Mouse (Mus musculus) heart, embryonic 13.5 days (tissue): Measurements from ENCODE around the gene Dok1. TPM values are rescaled to one million over a fixed set of nuclear protein-coding genes. Genes with fewer than 3 reads are reported as not detected.

Source experiments
- ATAC-seq: fragments of 200-750 bp; cut with Nextera tagmentation; 2 replicates; pipeline ENCODE4 v1.8.0; 2017; ENCODE audit warnings: moderate TSS enrichment; ENCODE audit not compliant: insufficient number of reproducible peaks, low FRiP score, low TSS enrichment; ENCODE audit errors: extremely low read depth
- H3K27ac ChIP-seq: fragments of 300-500 bp; sonication (generic); replicated peaks from 2 replicates; pipeline ENCODE4 v1.5.1; 2015; ENCODE audit warnings: moderate library complexity, mild to moderate bottlenecking, inconsistent platforms
- H3K27me3 ChIP-seq: fragments of 300-500 bp; sonication (generic); replicated peaks from 2 replicates; pipeline ENCODE4 v1.6.1; 2015; ENCODE audit warnings: mild to moderate bottlenecking, inconsistent platforms
- H3K36me3 ChIP-seq: fragments of 300-500 bp; sonication (generic); 2 replicates; pipeline ENCODE4 v1.6.1; 2015; ENCODE audit warnings: mild to moderate bottlenecking, inconsistent platforms
- H3K4me1 ChIP-seq: fragments of 300-500 bp; sonication (generic); 2 replicates; pipeline ENCODE4 v1.6.1; 2015; ENCODE audit warnings: inconsistent platforms
- H3K4me2 ChIP-seq: fragments of 300-500 bp; sonication (generic); 2 replicates; pipeline ENCODE4 v1.6.1; 2015; ENCODE audit warnings: inconsistent platforms, mild to moderate bottlenecking, moderate library complexity
- H3K4me3 ChIP-seq: fragments of 300-500 bp; sonication (generic); 2 replicates; pipeline ENCODE4 v1.5.1; 2015; ENCODE audit warnings: moderate library complexity, mild to moderate bottlenecking, inconsistent platforms
- H3K9ac ChIP-seq: fragments of 300-500 bp; sonication (generic); 2 replicates; pipeline ENCODE4 v1.6.1; 2015; ENCODE audit warnings: inconsistent platforms, mild to moderate bottlenecking, moderate library complexity
- H3K9me3 ChIP-seq: fragments of 300-500 bp; sonication (generic); 2 replicates; pipeline ENCODE4 v1.6.1; 2016; ENCODE audit warnings: inconsistent platforms
- WGBS: fragments of 180-500 bp; shearing (Covaris S2); methylation state at CpG from one replicate; pipeline ENCODE4 v1.1.7; 2015; ENCODE audit warnings: mixed read lengths; 5-methylcytosine and 5-hydroxymethylcytosine counted together
- microRNA-seq: library from miRNA; unstranded; fragments of <30 nt; microRNA quantifications from one replicate; pipeline ENCODE4, GENCODE M21; 2016
- polyA plus RNA-seq: library from polyadenylated mRNA; unstranded; fragments of >200 nt; fragmentation: Nextera tagmentation; extraction: Ambion mirVana; gene quantifications from 2 replicates; pipeline ENCODE4 v1.2.1, GENCODE M21; 2015

Dok1 gene
- polyA plus RNA-seq, 1 experiment from 2014 or later = 7.6 TPM

DNA sequence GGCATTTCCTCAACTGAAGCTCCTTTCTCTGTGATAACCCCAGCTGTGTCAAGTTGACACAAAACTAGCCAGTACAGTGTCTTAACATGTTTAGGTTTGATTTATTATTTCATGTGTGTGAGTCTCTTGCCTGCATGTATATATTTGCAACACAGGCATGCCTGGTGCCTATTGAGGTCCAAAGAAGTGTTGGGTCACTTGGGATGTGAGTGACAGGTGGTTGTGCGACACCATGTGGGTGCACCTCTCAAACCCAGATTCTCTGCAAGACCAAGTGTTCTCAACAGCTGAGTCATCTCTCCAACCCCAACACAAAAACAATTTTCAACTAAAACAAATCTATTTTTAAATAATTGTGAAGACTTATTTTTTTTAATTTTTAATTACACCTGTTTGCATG lies 30.2 kb downstream of the Dok1 start:
- Histone ChIP-seq H3K36me3 (no peaks in the 10 kb centered on the region), H3K27me3 (peaks cover 3% of the 10 kb centered on the region; the same call in 1 of the 2 replicates), H3K9me3 (no peaks in the 10 kb centered on the region), H3K4me3 (no peak overlapping the region), H3K4me1 (peaks cover 18% of the 10 kb centered on the region), H3K9ac (no peak overlapping the region), H3K4me2 (no peak overlapping the region), H3K27ac (no peak overlapping the region)
- WGBS = 93% methylated on average over 1 of the region's 1 CpGs
- no peak for ATAC-seq

DNA sequence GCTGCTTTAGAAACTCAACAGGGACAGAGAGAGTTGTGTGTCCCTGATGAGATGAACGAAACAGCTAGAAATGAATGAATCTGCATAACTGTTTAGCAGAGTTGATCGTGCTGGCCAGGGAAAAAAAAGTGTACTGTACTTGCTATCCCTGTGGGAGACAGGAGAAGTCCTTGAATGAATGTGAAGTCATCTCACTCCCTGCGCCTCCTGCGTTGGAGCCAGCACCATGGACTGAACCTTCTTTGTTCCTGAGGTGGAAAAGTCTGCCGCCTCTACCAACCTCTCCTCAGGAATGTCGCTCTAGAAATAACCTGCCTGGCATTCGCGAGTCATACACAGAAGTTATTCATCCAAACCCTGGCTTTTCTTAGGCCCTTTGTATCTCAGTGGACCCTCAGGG lies 33.3 kb downstream of the Dok1 start:
- no peak for ATAC-seq
- Histone ChIP-seq H3K4me1 (peaks cover 26% of the 10 kb centered on the region), H3K27me3 (peaks cover 7% of the 10 kb centered on the region), H3K9ac (no peak overlapping the region), H3K4me2 (no peak overlapping the region), H3K27ac (no peak overlapping the region), H3K4me3 (no peak overlapping the region), H3K36me3 (no peaks in the 10 kb centered on the region), H3K9me3 (no peaks in the 10 kb centered on the region)
- WGBS = 42% methylated on average over 8 of the region's 8 CpGs

DNA sequence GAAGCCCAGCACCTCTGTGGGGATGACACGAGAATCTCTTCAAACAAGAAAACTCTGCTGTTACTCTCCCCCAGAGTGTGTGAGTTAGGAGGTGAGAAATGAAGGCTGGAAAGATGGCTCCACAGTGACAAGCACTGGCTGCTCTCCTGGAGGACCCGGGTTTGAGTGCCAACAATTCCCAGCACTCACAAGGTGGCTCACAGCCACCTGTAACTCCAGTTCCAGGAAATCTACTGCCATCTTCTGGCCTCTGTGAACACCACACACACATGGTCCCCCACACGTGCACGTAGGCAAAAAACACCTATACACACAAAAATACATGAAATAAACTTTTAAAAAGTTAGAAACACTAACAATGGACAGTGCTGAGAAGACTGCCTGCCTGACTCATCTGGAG lies 34.9 kb downstream of the Dok1 start:
- no peak overlapping the region for H3K4me2 ChIP-seq
- 72% methylated on average over 4 of the region's 4 CpGs for WGBS
- no peaks in the 10 kb centered on the region for H3K9me3 ChIP-seq
- ATAC-seq = no peak
- no peak overlapping the region for H3K9ac ChIP-seq
- no peaks in the 10 kb centered on the region for H3K36me3 ChIP-seq
- no peak overlapping the region for H3K4me3 ChIP-seq
- H3K4me1 ChIP-seq = peaks cover 14% of the 10 kb centered on the region
- peaks cover 12% of the 10 kb centered on the region for H3K27me3 ChIP-seq
- peak overlapping the region; percentile 80 for H3K27ac ChIP-seq

DNA sequence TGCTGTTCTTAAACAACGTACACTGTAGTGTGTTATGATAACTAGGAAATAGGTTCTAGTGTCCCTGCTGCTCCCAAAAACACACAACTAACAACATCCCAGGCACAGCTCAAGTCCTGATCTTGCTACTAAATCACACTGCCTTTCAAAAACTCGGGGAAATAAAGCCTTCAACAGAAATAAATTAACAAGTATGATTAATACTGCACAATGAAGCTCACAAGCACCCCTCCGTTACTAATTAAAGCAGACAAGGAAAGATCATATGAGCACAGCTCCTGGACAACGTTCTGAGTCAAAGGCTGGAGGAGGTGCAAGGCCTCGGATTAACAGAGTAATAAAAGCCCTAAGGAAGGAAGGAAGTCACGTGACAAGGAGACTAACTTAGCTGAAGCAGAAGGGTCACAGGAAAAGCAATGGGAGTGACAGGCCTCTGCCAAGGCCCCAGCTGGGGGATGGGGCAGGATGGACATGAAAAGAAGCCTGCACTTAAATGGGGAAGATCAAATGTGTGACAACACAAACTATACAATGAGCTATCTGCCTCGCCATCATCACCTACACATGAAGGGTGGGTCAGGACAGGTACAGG lies 35.7 kb downstream of the Dok1 start:
- whole genome bisulfite sequencing = 49% methylated on average over 7 of the region's 7 CpGs
- H3K27me3 ChIP-seq = peaks cover 12% of the 10 kb centered on the region
- peak overlapping the region; percentile 80 for H3K27ac ChIP-seq
- no peaks in the 10 kb centered on the region for H3K36me3 ChIP-seq
- H3K4me1 ChIP-seq = peaks cover 14% of the 10 kb centered on the region
- H3K9ac ChIP-seq = peak overlapping the region; percentile 54
- H3K9me3 ChIP-seq = no peaks in the 10 kb centered on the region
- peak overlapping the region; percentile 60; the same call in 1 of the 2 replicates for H3K4me2 ChIP-seq
- ATAC-seq = no peak; the same call in 1 of the 2 replicates
- H3K4me3 ChIP-seq = no peak overlapping the region

DNA sequence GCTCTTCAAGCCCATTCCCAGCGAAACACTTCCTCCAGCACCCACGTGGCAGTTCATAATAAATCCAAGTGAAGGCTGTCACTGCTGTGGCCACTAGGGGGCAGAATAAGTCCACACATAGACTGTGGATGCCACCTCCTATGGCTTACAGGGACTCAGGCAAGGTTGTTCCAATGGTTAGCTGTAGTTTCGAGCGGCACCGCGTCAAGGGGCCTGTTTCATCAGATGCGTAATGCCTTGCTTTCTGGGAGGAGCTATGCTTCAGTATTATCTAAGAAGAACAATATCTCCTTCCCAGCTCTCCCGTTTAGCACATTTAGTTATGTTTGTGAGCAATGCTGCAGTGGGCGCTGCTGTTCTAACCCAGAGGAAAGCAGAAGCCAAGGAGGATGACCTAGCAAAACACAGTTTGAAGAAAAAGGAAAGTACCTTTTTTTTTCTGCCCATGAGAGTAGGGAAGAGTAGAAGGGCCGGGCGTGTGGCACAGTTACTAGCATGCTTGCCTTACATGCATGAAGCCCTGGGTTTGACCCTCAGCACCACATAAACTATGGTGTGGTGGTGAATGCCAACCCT lies 36.4 kb downstream of the Dok1 start:
- peak overlapping the region; percentile 60 for H3K4me2 ChIP-seq
- no peaks in the 10 kb centered on the region for H3K36me3 ChIP-seq
- H3K27me3 ChIP-seq = peaks cover 13% of the 10 kb centered on the region
- WGBS = 8% methylated on average over 11 of the region's 11 CpGs
- peak; percentile 78 for ATAC-seq
- peak overlapping the region; percentile 54 for H3K9ac ChIP-seq
- peak overlapping the region; percentile 80 for H3K27ac ChIP-seq
- no peaks in the 10 kb centered on the region for H3K9me3 ChIP-seq
- H3K4me1 ChIP-seq = peaks cover 14% of the 10 kb centered on the region
- H3K4me3 ChIP-seq = peak overlapping the region; percentile 24

DNA sequence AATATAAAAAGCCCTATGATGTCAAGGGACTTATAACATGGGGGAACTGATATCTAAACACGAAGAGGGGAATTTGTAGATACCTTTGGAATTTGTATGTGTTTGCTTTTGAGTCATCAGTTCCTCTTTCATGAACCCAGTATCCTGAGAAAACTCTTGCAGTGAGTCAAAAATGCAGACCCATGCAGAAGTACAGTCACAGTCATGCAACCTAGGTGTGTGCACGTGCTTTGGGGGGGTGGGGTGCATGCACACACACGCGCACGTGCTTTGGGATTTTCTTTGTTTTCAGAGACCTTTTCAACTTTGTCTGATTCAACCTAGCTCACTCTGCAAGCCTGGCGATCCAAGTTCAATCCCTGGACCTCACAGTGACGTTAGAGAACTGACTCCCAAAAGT lies 38.9 kb downstream of the Dok1 start:
- H3K27me3 ChIP-seq = peaks cover 29% of the 10 kb centered on the region
- 69% methylated on average over 7 of the region's 7 CpGs for WGBS
- ATAC-seq = no peak
- no peaks in the 10 kb centered on the region for H3K9me3 ChIP-seq
- no peak overlapping the region for H3K9ac ChIP-seq
- H3K4me1 ChIP-seq = peaks cover 14% of the 10 kb centered on the region
- no peaks in the 10 kb centered on the region for H3K36me3 ChIP-seq
- H3K4me2 ChIP-seq = no peak overlapping the region
- no peak overlapping the region for H3K4me3 ChIP-seq
- no peak overlapping the region for H3K27ac ChIP-seq

DNA sequence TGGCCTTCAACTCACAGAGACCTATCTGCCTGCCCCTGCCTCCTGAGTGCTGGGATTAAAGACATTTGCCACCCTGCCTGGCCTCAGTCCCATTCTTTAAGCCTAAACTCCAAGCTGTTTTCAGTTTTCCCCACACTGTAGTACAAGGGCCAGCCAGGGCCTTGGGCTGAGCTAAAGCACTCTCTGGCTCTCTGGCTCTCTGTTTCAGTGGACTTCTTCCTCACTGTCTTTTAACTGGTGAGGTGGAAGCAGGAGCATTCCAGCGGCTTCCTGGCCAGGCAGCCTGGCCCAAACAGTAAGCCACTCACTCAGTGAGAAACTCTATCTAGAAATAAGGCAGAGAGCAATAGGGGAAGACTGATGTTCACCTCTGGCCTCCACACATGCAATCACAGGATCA lies 39.6 kb downstream of the Dok1 start:
- H3K9me3 ChIP-seq = no peaks in the 10 kb centered on the region
- ATAC-seq = no peak
- no peak overlapping the region for H3K27ac ChIP-seq
- H3K27me3 ChIP-seq = peaks cover 26% of the 10 kb centered on the region
- no peak overlapping the region for H3K4me3 ChIP-seq
- no peak overlapping the region for H3K9ac ChIP-seq
- WGBS = 27% methylated on average over 1 of the region's 1 CpGs
- H3K4me2 ChIP-seq = no peak overlapping the region
- H3K36me3 ChIP-seq = no peaks in the 10 kb centered on the region
- H3K4me1 ChIP-seq = peaks cover 14% of the 10 kb centered on the region

DNA sequence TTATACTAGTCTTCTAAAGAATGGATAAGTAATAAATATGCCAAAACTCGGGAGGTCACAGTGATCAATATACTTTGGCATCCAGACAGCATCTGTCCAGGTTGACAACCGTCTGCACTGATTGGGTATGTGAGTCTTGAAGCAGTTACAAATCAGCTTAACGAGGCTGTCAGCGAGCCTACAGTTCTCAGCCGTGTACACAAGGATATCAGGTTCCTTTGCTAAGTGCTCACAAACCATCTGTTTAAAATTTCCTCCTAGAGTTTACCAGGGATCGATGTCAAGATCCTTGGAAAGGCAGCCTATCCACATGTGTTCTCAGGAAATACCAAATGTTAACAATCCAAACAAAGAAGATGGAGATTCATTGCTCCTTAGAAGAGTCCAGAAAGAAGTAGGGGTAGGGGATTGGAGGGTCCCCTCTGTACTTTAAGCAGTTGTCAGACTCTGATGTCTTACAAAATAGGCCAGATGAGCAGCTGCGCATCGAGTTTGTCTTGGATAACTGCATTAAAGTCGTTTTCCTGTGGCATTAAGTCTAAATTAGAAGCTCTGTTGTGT lies 45.8 kb downstream of the Dok1 start:
- H3K9ac ChIP-seq = no peak overlapping the region

More for the DNA sequence above, 45.8 kb downstream of the Dok1 start:
- Histone ChIP-seq H3K4me3 (no peak overlapping the region), H3K27me3 (peaks cover 32% of the 10 kb centered on the region), H3K36me3 (no peaks in the 10 kb centered on the region), H3K4me2 (no peak overlapping the region), H3K4me1 (no peaks in the 10 kb centered on the region), H3K9me3 (no peaks in the 10 kb centered on the region), H3K27ac (no peak overlapping the region)
- no peak for ATAC-seq
- 33% methylated on average over 9 of the region's 9 CpGs for WGBS

Small RNAs within 50 kb of the gene (microRNA-seq; reads per million reads assigned to microRNA genes)
- gene Mir7040 = not detected

Other genes starting within 250 kb of the Dok1 start
- 0.52 and 0.78 TPM in 2 replicates for gene Sema4f, start 93.7 kb downstream of the Dok1 start, polyA plus RNA-seq
- gene M1ap, start 86.6 kb downstream of the Dok1 start, polyA plus RNA-seq = 1.5 and 1.7 TPM in 2 replicates
- 6.9 and 7.1 TPM in 2 replicates for gene Loxl3, start 702 bp upstream of the Dok1 start, polyA plus RNA-seq
- gene Aup1, start 21.1 kb upstream of the Dok1 start, polyA plus RNA-seq = 120 and 123 TPM in 2 replicates
- 80.2 and 94.2 TPM in 2 replicates for gene Htra2, start 21.8 kb upstream of the Dok1 start, polyA plus RNA-seq
- 0.41 and 0.62 TPM in 2 replicates for gene Dqx1, start 24.4 kb upstream of the Dok1 start, polyA plus RNA-seq
- gene Tlx2, start 36.8 kb upstream of the Dok1 start, polyA plus RNA-seq = 0.23 and 1.0 TPM in 2 replicates
- 14.8 and 19.5 TPM in 2 replicates for gene Pcgf1, start 44.4 kb upstream of the Dok1 start, polyA plus RNA-seq
- 0.20 TPM in 1 of 2 replicates, not detected in the other for gene Lbx2, start 52.9 kb upstream of the Dok1 start, polyA plus RNA-seq
- gene Ccdc142, start 68.1 kb upstream of the Dok1 start, polyA plus RNA-seq = 1.5 and 1.7 TPM in 2 replicates
- gene Gm42688, start 68.1 kb upstream of the Dok1 start, polyA plus RNA-seq = 1.6 TPM in 2 replicates
- gene Mrpl53, start 75.6 kb upstream of the Dok1 start, polyA plus RNA-seq = 134 and 176 TPM in 2 replicates
- 18.5 and 22.0 TPM in 2 replicates for gene Mogs, start 82.0 kb upstream of the Dok1 start, polyA plus RNA-seq
- gene Wbp1, start 88.1 kb upstream of the Dok1 start, polyA plus RNA-seq = 88.8 and 99.2 TPM in 2 replicates
- 8.2 and 8.7 TPM in 2 replicates for gene Ino80b, start 92.0 kb upstream of the Dok1 start, polyA plus RNA-seq
- 19.5 and 21.6 TPM in 2 replicates for gene Rtkn, start 102.0 kb upstream of the Dok1 start, polyA plus RNA-seq
- gene Wdr54, start 122.9 kb upstream of the Dok1 start, polyA plus RNA-seq = 7.0 and 7.5 TPM in 2 replicates
- 0.55 and 0.64 TPM in 2 replicates for gene 1700003E16Rik, start 122.9 kb upstream of the Dok1 start, polyA plus RNA-seq
- gene Dctn1, start 132.4 kb upstream of the Dok1 start, polyA plus RNA-seq = 62.3 and 65.9 TPM in 2 replicates
- gene Slc4a5, start 186.4 kb upstream of the Dok1 start, polyA plus RNA-seq = 0.11 and 0.37 TPM in 2 replicates